Mouse (Mus musculus): ENCODE results near the gene Gm20604. TPM values are rescaled to one million over a fixed set of nuclear protein-coding genes. Genes with fewer than 3 reads are reported as not detected.

Gene Gm20604
- polyA plus RNA-seq (2012; rRNA removed) = 3.0 and 3.6 TPM in 2 replicates

DNA sequence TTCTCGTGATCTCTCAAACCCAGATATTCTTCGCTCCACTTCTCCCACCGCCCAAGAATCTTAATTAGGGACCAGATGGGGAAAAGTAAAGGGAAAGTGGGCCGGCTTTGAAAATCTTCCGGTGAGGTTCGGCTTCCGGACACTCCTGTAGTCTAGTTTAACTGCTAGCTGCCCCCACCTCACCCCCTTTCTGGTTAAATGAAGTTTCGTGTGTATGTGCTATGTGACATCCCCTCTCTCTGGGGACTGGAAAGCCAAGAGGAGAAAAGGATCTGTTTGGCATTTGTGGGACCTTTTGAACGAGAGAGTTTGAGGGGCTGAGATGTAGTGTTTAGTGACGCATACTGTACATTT lies at the start of gene Gm20604:
TSS of gene Gm20604 (minus strand) at position 270 of the 354 bp plus-strand sequence.
- DNase-seq (ENCODE audit: low read depth, low spot score) = no peak
- under 1% methylated on average over 10 of the region's 10 CpGs for WGBS

- DNase-seq (ENCODE audit: low read depth, low spot score) = no peak
- WGBS = 94% methylated on average over 2 of the region's 2 CpGs
Measured at GRCm38 (mm10) chr12:102799528-102799927, 41.1 kb upstream of the Gm20604 start.

DNA sequence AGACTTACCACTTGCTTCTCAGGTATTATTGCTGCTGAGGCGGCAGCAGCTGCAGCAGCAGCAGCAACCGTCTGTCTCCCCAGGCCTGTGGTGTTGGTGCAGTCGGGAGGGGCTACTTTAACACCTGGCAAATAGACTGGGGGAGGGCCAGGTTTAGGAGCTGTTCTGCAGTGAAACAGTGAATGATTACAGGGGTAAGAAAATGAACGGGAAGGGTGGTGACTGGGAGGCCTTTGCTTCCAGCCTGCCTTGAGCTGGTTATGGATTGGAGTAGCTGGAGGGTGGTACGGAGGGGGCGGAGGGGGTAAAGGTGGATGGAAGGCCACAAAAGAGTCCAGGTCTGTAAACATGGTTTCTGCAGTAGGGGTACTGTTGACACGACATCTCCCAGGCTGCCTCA lies 29.5 kb upstream of the Gm20604 start:
- no peak for DNase-seq (ENCODE audit: low read depth, low spot score)
- WGBS = 71% methylated on average over 7 of the region's 7 CpGs

- WGBS = 89% methylated on average over 5 of the region's 5 CpGs
- DNase-seq (ENCODE audit: low read depth, low spot score) = no peak
Measured at GRCm38 (mm10) chr12:102785593-102785985, 27.1 kb upstream of the Gm20604 start.

- DNase-seq (ENCODE audit: low read depth, low spot score) = no peak
- WGBS = 88% methylated on average over 19 of the region's 19 CpGs
Measured at GRCm38 (mm10) chr12:102784899-102785592, 26.6 kb upstream of the Gm20604 start.

- WGBS = 90% methylated on average over 5 of the region's 5 CpGs
Measured at GRCm38 (mm10) chr12:102782841-102783240, 24.4 kb upstream of the Gm20604 start.

DNA sequence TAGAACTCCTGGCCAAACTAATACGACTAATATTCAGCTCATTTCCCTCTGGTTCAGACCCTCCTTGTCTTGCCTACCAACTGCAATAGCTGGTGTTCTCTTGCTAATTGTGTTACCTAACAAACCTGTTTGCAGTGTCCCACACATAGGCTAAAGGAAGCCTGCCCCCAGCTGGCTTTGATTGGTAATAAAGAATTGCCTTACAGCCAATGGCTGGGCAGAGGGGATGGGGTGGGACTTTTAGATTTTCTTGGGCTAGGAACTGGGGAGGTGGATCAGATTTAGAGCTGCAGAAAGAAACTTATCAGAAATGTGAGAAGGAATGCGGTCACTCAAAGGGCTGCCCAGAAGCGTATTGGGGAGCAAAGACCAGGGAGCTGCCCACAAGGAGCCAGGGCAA lies 21.0 kb upstream of the Gm20604 start:
- 71% methylated on average over 3 of the region's 3 CpGs for WGBS
- no peak for DNase-seq (ENCODE audit: low read depth, low spot score)

More at GRCm38 (mm10) chr12:102782841-102783240, 24.4 kb upstream of the Gm20604 start:
- DNase-seq (ENCODE audit: low read depth, low spot score) = no peak

GRCm38 (mm10) chr12:102778151-102778550 lies 19.7 kb upstream of the Gm20604 start:
- DNase-seq (ENCODE audit: low read depth, low spot score) = no peak
- WGBS = 83% methylated on average over 5 of the region's 5 CpGs

DNA sequence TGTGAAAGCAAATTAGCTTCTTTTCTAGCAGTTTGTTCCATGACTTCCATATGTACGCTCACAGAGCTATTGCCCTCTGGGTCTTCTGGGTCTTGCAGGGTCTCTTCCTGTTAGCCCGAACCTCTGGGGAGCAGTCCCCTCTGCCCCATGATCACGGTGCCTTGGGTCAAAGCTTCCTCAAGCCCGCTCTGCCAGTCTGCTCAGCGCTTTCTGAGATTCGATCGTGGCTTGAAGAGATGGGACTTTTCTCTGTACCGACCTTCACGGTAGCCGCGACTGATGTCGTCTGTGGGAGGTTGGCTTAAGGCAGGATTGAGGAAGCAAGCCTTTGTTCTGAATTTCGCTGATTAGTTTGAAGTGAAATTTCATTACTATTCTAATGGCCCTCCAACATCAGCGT lies 17.6 kb upstream of the Gm20604 start:
- WGBS = 94% methylated on average over 14 of the region's 14 CpGs
- DNase-seq (ENCODE audit: low read depth, low spot score) = no peak

DNA sequence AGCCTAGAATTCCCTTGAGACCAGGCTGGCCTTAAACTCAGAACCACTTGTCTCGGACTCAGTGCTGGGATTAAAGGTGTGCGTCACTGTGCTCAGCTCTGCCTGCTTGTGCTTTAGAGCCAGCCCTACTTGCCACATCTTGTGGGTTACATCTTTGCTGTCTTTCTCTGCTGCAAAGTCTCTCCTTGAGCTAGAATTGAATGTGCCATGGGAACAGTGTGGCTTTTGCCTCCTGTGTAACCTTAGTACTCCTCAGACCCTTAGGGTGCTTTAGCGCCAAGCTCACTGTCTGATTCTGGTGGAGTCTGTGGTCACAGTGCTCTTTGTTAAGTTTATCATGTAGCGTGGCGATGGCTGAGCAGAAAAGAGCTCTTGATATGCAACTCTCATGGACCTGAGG lies 14.2 kb upstream of the Gm20604 start:
- 94% methylated on average over 5 of the region's 5 CpGs for WGBS

GRCm38 (mm10) chr12:102771601-102772000 lies 13.1 kb upstream of the Gm20604 start:
- WGBS = 96% methylated on average over 8 of the region's 8 CpGs
- no peak for DNase-seq (ENCODE audit: low read depth, low spot score)

More for the DNA sequence above, 14.2 kb upstream of the Gm20604 start:
- DNase-seq (ENCODE audit: low read depth, low spot score) = no peak

DNA sequence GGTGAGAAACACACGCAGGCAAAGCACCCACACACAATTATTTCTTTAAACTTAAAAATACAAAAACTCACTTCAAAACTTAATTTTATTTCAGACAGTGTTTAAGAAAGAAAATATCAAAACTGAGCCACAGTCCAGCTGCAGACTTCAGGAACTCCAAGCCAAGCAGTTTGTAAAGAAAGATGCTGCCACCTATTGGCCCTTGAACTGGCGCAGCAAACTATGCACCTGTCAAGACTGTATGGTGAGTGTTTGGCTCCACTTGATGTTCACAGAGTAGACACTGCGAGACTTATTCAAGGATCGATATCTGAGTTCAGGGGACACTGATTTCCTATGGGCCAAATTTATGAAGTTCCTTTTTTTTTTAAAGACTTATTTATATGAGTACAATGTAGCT lies 10.5 kb upstream of the Gm20604 start:
- DNase-seq (ENCODE audit: low read depth, low spot score) = no peak
- 91% methylated on average over 4 of the region's 4 CpGs for WGBS

GRCm38 (mm10) chr12:102763696-102764095 lies 5.2 kb upstream of the Gm20604 start:
- DNase-seq (ENCODE audit: low read depth, low spot score) = no peak

DNA sequence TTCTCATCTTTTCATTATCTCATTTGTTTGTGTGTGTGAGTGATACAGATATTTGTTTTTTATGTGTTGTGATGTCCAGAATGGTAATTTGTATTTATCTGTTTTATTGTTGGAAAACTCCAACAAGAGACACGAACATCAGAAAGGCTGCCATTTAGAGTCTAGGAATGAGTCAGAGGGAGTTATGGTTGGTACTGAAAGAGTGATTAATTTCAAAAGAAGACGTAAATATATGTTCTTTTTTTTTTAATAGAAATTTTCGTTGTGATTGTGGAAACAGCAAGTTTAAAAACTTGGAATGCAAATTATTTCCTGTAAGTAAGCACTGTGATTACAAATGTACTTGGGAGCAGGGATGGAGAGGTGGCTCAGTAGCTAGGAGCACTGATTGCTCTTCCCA lies 3.2 kb upstream of the Gm20604 start:
- DNase-seq (ENCODE audit: low read depth, low spot score) = no peak
- WGBS = 79% methylated on average over 3 of the region's 3 CpGs

DNA sequence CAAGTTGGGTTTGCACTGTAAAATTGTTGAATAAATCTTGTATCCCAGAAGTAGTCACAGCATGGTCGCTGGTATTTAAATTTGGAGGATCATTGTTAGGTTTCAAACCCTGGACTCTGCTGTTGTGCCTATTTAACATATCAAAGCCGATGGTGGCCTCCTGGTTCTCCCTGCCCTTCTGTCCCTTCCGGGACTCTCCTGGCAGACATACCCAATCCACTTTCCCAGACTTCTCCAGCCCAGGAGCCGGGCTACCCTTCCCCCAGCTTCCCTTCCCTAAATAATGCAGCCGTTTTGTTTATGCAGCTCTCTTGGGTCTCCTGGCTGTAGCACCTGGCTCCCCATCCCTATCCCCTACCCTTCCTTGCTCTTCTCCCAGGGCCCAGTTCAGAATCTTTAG lies 464 bp upstream of the Gm20604 start:
- DNase-seq (ENCODE audit: low read depth, low spot score) = no peak
- 3% methylated on average over 5 of the region's 5 CpGs for WGBS

DNA sequence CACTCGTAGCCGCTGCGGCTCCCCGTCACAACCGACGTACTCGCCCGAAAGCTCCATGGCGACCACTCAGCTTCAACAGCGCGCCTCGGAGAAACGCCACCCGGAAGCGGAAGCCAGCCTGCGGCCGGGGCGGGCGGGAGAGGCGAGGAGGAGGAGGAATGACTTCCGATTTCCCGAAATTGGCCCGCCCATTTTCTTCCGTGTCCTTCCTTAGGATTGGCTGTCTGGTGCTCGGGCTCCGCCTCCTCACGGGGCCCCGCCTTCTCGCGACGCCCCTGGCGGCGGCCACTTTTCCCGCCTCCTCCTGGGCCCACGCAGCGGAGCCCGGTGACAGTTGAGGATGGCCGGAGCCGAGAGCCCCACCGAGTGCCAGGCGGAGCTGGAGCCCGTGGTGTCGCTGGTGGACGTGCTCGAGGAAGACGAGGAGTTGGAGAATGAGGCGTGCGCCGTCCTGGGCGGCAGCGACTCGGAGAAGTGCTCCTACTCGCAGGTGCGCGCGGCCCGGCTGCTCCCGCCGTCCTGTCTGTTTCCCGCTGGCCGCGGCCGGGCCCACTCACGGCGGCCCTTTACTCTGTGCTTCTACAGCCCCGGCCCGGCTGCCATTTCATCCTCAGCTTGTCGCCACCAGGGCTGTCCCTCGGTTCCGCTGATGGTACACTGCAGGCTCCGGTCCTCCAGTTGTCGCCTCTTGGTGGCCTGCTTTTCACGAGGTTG lies 626 bp downstream of the Gm20604 start, which contains the start of the genes Gm28051, Gon7 and Ubr7:
TSS of gene Gm28051 (minus strand) at position 77 of the 714 bp plus-strand sequence.
TSS of gene Gon7 (minus strand) at position 115 of the 714 bp plus-strand sequence.
TSS of gene Ubr7 (plus strand) at position 279 of the 714 bp plus-strand sequence.
- WGBS = under 1% methylated on average over 73 of the region's 73 CpGs
- peak; percentile 87 for DNase-seq (ENCODE audit: low read depth, low spot score)

DNA sequence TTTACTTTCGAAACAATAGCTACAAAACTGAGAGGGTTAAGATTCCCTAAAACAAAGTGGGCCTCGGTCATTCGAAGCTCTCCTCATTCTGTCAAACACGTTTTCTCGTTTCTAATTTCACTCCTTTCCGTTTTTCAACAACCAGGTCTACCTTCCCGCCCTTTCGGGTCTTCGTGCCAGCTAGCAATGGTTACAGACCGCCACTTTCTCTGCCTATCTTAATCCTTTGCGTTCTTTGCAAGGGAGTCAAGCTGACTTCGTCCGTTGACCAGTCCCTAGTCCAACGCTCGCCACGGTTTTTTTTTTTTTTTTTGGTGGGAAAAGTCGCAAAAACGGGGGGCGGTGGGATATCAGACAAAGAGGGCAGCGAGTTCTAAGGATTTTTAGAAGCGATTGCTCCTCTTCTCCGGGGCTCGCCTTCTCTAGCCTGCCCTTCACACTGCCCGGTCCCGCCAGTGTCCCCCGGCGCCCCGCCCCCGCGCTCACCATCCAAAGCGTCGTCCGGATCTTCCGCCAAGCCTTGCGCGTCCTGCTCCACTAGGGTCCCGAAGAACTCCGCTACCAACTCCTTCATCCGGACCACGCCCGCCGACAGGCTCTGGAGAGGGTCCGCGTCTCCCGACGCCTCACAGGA lies 1.3 kb downstream of the Gm20604 start:
- no peak for DNase-seq (ENCODE audit: low read depth, low spot score)
- 2% methylated on average over 46 of the region's 46 CpGs for WGBS

DNA sequence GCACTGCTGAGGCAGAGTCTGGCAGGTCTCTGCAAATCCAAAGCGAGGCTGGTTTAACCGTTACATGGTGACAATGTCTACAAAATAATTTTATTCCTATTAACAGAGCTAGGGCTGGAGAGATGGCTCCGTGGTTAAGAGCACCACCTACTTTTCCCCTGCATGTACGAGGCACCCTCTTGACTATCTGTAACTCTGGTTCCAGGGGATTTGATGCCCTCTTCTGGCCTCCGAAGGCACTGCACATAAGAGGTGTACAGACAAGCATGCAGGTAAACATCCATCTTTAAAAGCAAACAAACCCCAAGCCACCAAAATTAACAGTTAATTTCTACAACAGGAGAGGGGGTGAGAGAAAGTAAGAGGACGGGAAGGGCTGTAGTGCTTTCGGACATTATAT lies 2.2 kb downstream of the Gm20604 start:
- DNase-seq (ENCODE audit: low read depth, low spot score) = no peak
- WGBS = 69% methylated on average over 7 of the region's 7 CpGs

DNA sequence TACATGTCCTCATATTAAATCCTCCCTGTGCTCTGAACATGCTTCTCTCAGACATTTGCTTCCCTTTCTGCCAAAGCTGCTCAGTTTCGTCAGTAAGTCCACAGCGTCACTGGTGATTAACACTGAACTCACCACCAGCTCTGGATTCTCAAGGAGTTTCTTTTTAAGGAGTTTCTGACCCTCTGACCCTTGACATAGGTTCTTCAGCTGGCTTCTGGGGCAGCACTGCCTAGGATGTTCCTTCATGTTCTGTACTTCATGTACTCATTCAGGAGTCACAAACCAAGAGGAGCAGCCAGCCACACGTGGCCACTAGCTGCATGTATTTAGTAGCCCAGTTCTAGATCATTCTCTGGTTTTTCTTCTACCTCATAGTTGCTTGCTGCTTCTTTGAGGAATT lies 10.2 kb downstream of the Gm20604 start:
- DNase-seq (ENCODE audit: low read depth, low spot score) = no peak
- WGBS = 72% methylated on average over 3 of the region's 3 CpGs

DNA sequence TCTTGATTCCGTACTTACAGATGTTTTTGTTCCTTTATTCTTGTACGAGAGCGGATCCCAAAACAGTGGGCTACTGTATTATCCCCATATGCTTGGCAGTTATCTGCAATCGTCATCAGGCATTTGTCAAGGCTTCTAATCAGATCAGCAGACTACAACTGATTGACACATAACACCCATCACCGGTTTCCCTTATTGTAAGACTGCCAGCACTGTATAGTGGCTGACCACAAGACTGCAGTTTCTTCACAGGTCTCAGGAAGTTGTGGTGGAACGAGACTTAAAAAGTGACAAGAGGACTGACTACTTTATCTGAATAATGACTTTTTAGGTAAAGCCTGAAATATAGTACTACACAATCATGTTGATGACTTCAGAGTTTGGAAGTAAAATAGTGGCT lies 13.6 kb downstream of the Gm20604 start:
- no peak for DNase-seq (ENCODE audit: low read depth, low spot score)
- 51% methylated on average over 6 of the region's 6 CpGs for WGBS
